Mouse (Mus musculus) MEL (cell line): Measurements from ENCODE around the gene Veph1. TPM values are rescaled to one million over a fixed set of nuclear protein-coding genes. Genes with fewer than 3 reads are reported as not detected.

Source experiments
- DNase-seq: peaks from one replicate; pipeline ENCODE4 v3.0.0; 2011; ENCODE audit warnings: low read depth, low spot score
- H3K27ac ChIP-seq: 2 replicates; pipeline ENCODE4 v1.5.1; 2012; ENCODE audit warnings: low read depth, mild to moderate bottlenecking, control low read depth, low read length, moderate library complexity; ENCODE audit not compliant: control insufficient read depth
- H3K27me3 ChIP-seq, 2 experiments: fragments of 150-350 bp in 1 of 2; sonication (generic) in 1 of 2; 2 replicates each; pipeline ENCODE4 v1.6.1; 2012; ENCODE audit warnings: low read length in 2 of 2, mild to moderate bottlenecking in 2 of 2, improper control_type of control experiment in 1 of 2, moderate library complexity in 1 of 2; ENCODE audit not compliant: insufficient read depth in 2 of 2, control insufficient read depth in 1 of 2
- H3K36me3 ChIP-seq, 2 experiments: 2 replicates each; pipeline ENCODE4 v1.6.1; 2012 to 2014; ENCODE audit warnings: low read length in 2 of 2, improper control_type of control experiment in 1 of 2, inconsistent platforms in 1 of 2, mild to moderate bottlenecking in 1 of 2; ENCODE audit not compliant: insufficient read depth in 2 of 2, control insufficient read depth in 1 of 2
- H3K4me1 ChIP-seq, 2 experiments: fragments of 150-350 bp in 1 of 2; sonication (generic) in 1 of 2; 2 replicates each; pipeline ENCODE4 v1.6.1; 2012; ENCODE audit warnings: low read length in 2 of 2, improper control_type of control experiment in 1 of 2, mild to moderate bottlenecking in 1 of 2; ENCODE audit not compliant: insufficient read depth in 2 of 2, control insufficient read depth in 1 of 2
- H3K4me3 ChIP-seq, 2 experiments: fragments of 150-350 bp in 1 of 2; sonication (generic) in 1 of 2; 2 replicates each; pipeline ENCODE4 v1.5.1; 2012; ENCODE audit warnings: low read depth in 2 of 2, low read length in 2 of 2, mild to moderate bottlenecking in 2 of 2, moderate library complexity in 2 of 2, control low read depth in 1 of 2, improper control_type of control experiment in 1 of 2; ENCODE audit not compliant: control insufficient read depth in 1 of 2, insufficient read depth in 1 of 2
- H3K79me2 ChIP-seq: 2 replicates; pipeline ENCODE4 v1.6.1; 2012; ENCODE audit warnings: mild to moderate bottlenecking, low read length, moderate library complexity; ENCODE audit not compliant: control insufficient read depth, poor library complexity, insufficient read depth
- H3K9ac ChIP-seq: 2 replicates; pipeline ENCODE4 v1.6.1; 2012; ENCODE audit warnings: low read depth, mild to moderate bottlenecking, control low read depth, low read length, moderate library complexity; ENCODE audit not compliant: control insufficient read depth, poor library complexity, severe bottlenecking
- H3K9me3 ChIP-seq: fragments of 150-350 bp; sonication (generic); replicated peaks from 2 replicates; pipeline ENCODE4 v1.6.1; 2012; ENCODE audit warnings: mild to moderate bottlenecking, low read length, improper control_type of control experiment, moderate library complexity; ENCODE audit not compliant: insufficient read depth
- CHD2 ChIP-seq: IDR thresholded peaks from 2 replicates; pipeline ENCODE4 v1.6.1; 2011; ENCODE audit warnings: low read length, improper control_type of control experiment
- E2F4 ChIP-seq: IDR thresholded peaks from 2 replicates; pipeline ENCODE4 v1.6.1; 2011; ENCODE audit warnings: low read depth, low read length, improper control_type of control experiment, borderline replicate concordance
- ELF1 ChIP-seq: IDR thresholded peaks from 2 replicates; pipeline ENCODE4 v1.6.1; 2014; ENCODE audit warnings: low read depth, mild to moderate bottlenecking, inconsistent platforms, low read length, improper control_type of control experiment, moderate library complexity
- EP300 ChIP-seq, 2 experiments: IDR thresholded peaks; 2 replicates each; pipeline ENCODE4 v1.6.1; 2011; ENCODE audit warnings: improper control_type of control experiment in 2 of 2, low read length in 2 of 2, low read depth in 1 of 2, mild to moderate bottlenecking in 1 of 2
- ETS1 ChIP-seq: IDR thresholded peaks from 2 replicates; pipeline ENCODE4 v1.6.1; 2012; ENCODE audit warnings: low read depth, mild to moderate bottlenecking, inconsistent platforms, low read length, improper control_type of control experiment, moderate library complexity
- GABPA ChIP-seq: IDR thresholded peaks from 2 replicates; pipeline ENCODE4 v1.6.1; 2012; ENCODE audit warnings: low read depth, mild to moderate bottlenecking, inconsistent platforms, low read length, improper control_type of control experiment, moderate library complexity
- GATA1 ChIP-seq: IDR thresholded peaks from 2 replicates; pipeline ENCODE4 v1.6.1; 2011; ENCODE audit warnings: low read depth, low read length, improper control_type of control experiment
- JUND ChIP-seq: IDR thresholded peaks from 2 replicates; pipeline ENCODE4 v1.6.1; 2011; ENCODE audit warnings: low read depth, mild to moderate bottlenecking, improper control_type of control experiment, low read length
- KAT2A ChIP-seq: conservative IDR thresholded peaks from 2 replicates; pipeline ENCODE4 v1.6.1; 2012; ENCODE audit warnings: low read depth, low read length, improper control_type of control experiment, inconsistent platforms
- MAFK ChIP-seq: IDR thresholded peaks from 2 replicates; pipeline ENCODE4 v1.6.1; 2011; ENCODE audit warnings: low read depth, mild to moderate bottlenecking, low read length, improper control_type of control experiment, borderline replicate concordance
- MAX ChIP-seq: IDR thresholded peaks from 2 replicates; pipeline ENCODE4 v1.6.1; 2011; ENCODE audit warnings: low read length, improper control_type of control experiment
- MAZ ChIP-seq: IDR thresholded peaks from 2 replicates; pipeline ENCODE4 v1.6.1; 2012; ENCODE audit warnings: low read depth, mild to moderate bottlenecking, inconsistent platforms, low read length, improper control_type of control experiment
- MEF2A ChIP-seq: IDR thresholded peaks from 2 replicates; pipeline ENCODE4 v1.6.1; 2014; ENCODE audit warnings: low read depth, mild to moderate bottlenecking, inconsistent platforms, low read length, improper control_type of control experiment; ENCODE audit not compliant: poor library complexity, insufficient replicate concordance, severe bottlenecking; ENCODE audit errors: extremely low read depth
- MXI1 ChIP-seq: IDR thresholded peaks from 2 replicates; pipeline ENCODE4 v1.6.1; 2011; ENCODE audit warnings: mild to moderate bottlenecking, low read depth, low read length, improper control_type of control experiment
- MYC ChIP-seq: IDR thresholded peaks from 2 replicates; pipeline ENCODE4 v1.6.1; 2011; ENCODE audit warnings: low read depth, mild to moderate bottlenecking, low read length, improper control_type of control experiment, moderate library complexity
- NELFE ChIP-seq: IDR thresholded peaks from 2 replicates; pipeline ENCODE4 v1.6.1; 2011; ENCODE audit warnings: low read depth, low read length, improper control_type of control experiment
- POLR2AphosphoS5 ChIP-seq: IDR thresholded peaks from 2 replicates; pipeline ENCODE4 v1.6.1; 2012; ENCODE audit warnings: low read depth, borderline replicate concordance, mild to moderate bottlenecking, inconsistent platforms, low read length, moderate library complexity, mixed read lengths
- RAD21 ChIP-seq: IDR thresholded peaks from 2 replicates; pipeline ENCODE4 v1.6.1; 2011; ENCODE audit warnings: mild to moderate bottlenecking, low read depth, low read length, improper control_type of control experiment
- TCF12 ChIP-seq: IDR thresholded peaks from 2 replicates; pipeline ENCODE4 v1.6.1; 2014; ENCODE audit warnings: low read depth, mild to moderate bottlenecking, inconsistent platforms, low read length, improper control_type of control experiment, moderate library complexity
- UBTF ChIP-seq: IDR thresholded peaks from 2 replicates; pipeline ENCODE4 v1.6.1; 2012; ENCODE audit warnings: low read depth, mild to moderate bottlenecking, inconsistent platforms, low read length, improper control_type of control experiment, moderate library complexity, borderline replicate concordance; ENCODE audit not compliant: insufficient read depth
- USF1 ChIP-seq: IDR thresholded peaks from 2 replicates; pipeline ENCODE4 v1.6.1; 2014; ENCODE audit warnings: low read depth, mild to moderate bottlenecking, inconsistent platforms, low read length, improper control_type of control experiment, moderate library complexity
- USF2 ChIP-seq, 2 experiments: IDR thresholded peaks; 2 replicates each; pipeline ENCODE4 v1.6.1; 2011 to 2012; ENCODE audit warnings: improper control_type of control experiment in 2 of 2, low read length in 2 of 2, borderline replicate concordance in 1 of 2, inconsistent platforms in 1 of 2, low read depth in 1 of 2, mild to moderate bottlenecking in 1 of 2; ENCODE audit not compliant: insufficient read depth in 1 of 2
- ZKSCAN1 ChIP-seq: IDR thresholded peaks from 2 replicates; pipeline ENCODE4 v1.6.1; 2012; ENCODE audit warnings: low read depth, mild to moderate bottlenecking, inconsistent platforms, low read length, improper control_type of control experiment, moderate library complexity
- ZNF384 ChIP-seq: IDR thresholded peaks from 2 replicates; pipeline ENCODE4 v1.6.1; 2012; ENCODE audit warnings: low read depth, mild to moderate bottlenecking, inconsistent platforms, low read length, improper control_type of control experiment
- polyA plus RNA-seq, 2 experiments: library from polyadenylated mRNA; stranded (reverse) in 1 of 2; unstranded in 1 of 2; fragments of >175 nt in 1 of 2; fragments of >200 nt in 1 of 2; gene quantifications; 2 replicates each; pipeline versions ENCODE4 v1.2.1 to v1.2.4; 2012; ENCODE audit warnings: low replicate concordance in 2 of 2, low read depth in 1 of 2; ENCODE audit not compliant: insufficient read length in 2 of 2, insufficient read depth in 1 of 2, missing spikeins in 1 of 2
- total RNA-seq: library from RNA; depleted of rRNA; stranded (reverse); fragments of 300-350 nt; gene quantifications from 2 replicates; pipeline ENCODE4 v1.2.3, GENCODE M21; 2012

The Veph1 gene
- total and polyA plus RNA-seq, 3 experiments = 0.01 TPM; not detected in 2

DNA sequence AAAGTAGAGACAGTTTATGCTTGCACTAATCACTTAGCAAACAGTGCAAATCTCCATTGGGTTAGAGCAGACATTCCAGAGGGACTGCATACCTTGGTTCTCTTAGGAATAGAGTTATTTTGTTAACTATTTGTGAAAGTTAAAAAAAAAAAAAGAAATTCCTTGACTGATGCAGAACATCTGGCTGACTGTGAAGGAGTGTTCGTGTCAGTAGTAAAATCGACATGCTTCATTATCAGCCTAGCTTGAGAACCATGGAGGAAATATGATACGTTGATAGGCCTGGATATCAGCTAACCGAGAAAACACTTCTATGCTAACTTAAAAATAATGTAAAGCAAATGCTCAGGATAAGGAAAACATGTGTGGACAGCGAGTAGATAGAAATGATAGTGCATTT is 191.1 kb downstream of the Veph1 start:
- DNase-seq = no peak
- Histone ChIP-seq H3K27ac (no peak overlapping the region), H3K4me3 (no peak overlapping the region), H3K4me1 (no peaks in the 10 kb centered on the region), H3K9ac (no peak overlapping the region), H3K36me3 (no peaks in the 10 kb centered on the region), H3K79me2 (no peaks in the 10 kb centered on the region), H3K9me3 (no peaks in the 10 kb centered on the region), H3K27me3 (no peaks in the 10 kb centered on the region)
- TF ChIP-seq GATA1 = no peak
- no peak for TF ChIP-seq ETS1
- TF ChIP-seq USF2 (IDR thresholded peaks at IDR 0.05; ENCODE audit: borderline replicate concordance in 1 of 2, insufficient read depth in 1 of 2, low read depth in 1 of 2, low read length in 2 of 2) = no peak
- TF ChIP-seq NELFE = no peak
- no peak for TF ChIP-seq MXI1
- TF ChIP-seq RAD21 = no peak
- TF ChIP-seq MYC = no peak
- no peak for TF ChIP-seq ELF1
- no peak for TF ChIP-seq ZKSCAN1
- no peak for TF ChIP-seq JUND
- no peak for TF ChIP-seq TCF12
- TF ChIP-seq MAZ = no peak
- no peak for TF ChIP-seq EP300 (IDR thresholded peaks at IDR 0.05; ENCODE audit: low read depth in 1 of 2, low read length in 2 of 2)
- TF ChIP-seq MAFK = no peak
- TF ChIP-seq UBTF = no peak
- no peak for TF ChIP-seq MEF2A
- TF ChIP-seq MAX = no peak

DNA sequence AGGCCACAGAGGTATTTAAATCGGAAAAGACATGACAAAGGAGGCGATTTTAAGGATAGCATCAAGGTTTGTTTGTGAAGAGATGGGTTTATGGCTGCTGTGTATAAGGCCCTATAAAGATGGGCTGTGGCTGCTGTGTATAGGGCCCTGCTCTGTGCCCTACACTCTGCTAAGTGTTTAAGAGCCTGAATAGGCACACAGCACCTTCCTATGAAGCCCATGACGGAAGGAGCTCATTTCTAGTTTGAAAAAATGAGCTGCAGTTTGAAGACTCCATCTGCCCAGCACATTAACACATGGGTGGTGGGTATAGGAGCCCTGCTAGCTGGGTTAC is 194.1 kb downstream of the Veph1 start:
- Histone ChIP-seq H3K4me3 (no peak overlapping the region), H3K36me3 (no peaks in the 10 kb centered on the region), H3K4me1 (no peaks in the 10 kb centered on the region), H3K9me3 (no peaks in the 10 kb centered on the region), H3K27me3 (no peaks in the 10 kb centered on the region), H3K79me2 (no peaks in the 10 kb centered on the region), H3K27ac (no peak overlapping the region), H3K9ac (no peak overlapping the region)
- no peak for TF ChIP-seq KAT2A
- no peak for TF ChIP-seq EP300 (IDR thresholded peaks at IDR 0.05; ENCODE audit: low read depth in 1 of 2, low read length in 2 of 2)
- TF ChIP-seq GABPA = no peak
- no peak for TF ChIP-seq USF1
- TF ChIP-seq POLR2AphosphoS5 = no peak
- no peak for TF ChIP-seq ETS1
- TF ChIP-seq ZKSCAN1 = no peak
- no peak for TF ChIP-seq ZNF384
- no peak for TF ChIP-seq ELF1
- no peak for TF ChIP-seq E2F4
- TF ChIP-seq GATA1 = no peak
- no peak for TF ChIP-seq CHD2
- TF ChIP-seq USF2 (IDR thresholded peaks at IDR 0.05; ENCODE audit: borderline replicate concordance in 1 of 2, insufficient read depth in 1 of 2, low read depth in 1 of 2, low read length in 2 of 2) = no peak
- no peak for DNase-seq
